Mouse (Mus musculus): ENCODE measurements around the gene 2810408A11Rik. TPM values are rescaled to one million over a fixed set of nuclear protein-coding genes. Genes with fewer than 3 reads are reported as not detected.
A peak's percentile ranks its signal among the peaks of the same experiment; 100 is the strongest.

The 2810408A11Rik gene
- polyA plus RNA-seq, 1 experiment from 2014 or later: 5.3 TPM

DNA sequence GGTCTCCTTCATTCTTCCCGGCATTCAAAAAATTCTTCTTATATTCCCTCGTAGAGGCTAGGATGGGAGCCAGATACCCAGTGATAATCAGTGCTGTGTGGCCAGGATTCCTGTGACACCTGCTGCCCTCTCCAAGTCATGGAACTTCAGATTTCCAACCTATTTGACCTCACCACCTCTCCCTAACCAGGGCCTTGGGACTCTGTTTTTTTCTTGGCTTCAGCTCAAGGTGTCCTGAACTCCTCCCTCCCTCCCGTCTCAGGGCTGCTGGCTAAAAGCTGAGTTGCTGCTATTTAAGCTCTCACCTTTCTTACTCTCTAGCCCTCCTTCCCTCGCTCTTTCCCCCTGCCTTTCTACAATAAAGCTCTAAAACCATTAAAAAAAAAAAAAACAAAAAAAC is 917 bp downstream of the 2810408A11Rik start:
- WGBS (ENCODE audit: insufficient replicate concordance): 26% methylated on average over 4 of the region's 4 CpGs
- Histone ChIP-seq H3K4me3 (ENCODE audit: low read depth, low read length) (peak overlapping the region; percentile 96; the same call in 1 of the 2 replicates), H3K9me3 (replicated peaks; ENCODE audit: control insufficient read depth, low read length) (no peaks in the 10 kb centered on the region), H3K27ac (ENCODE audit: low read depth, low read length) (no peak overlapping the region), H3K4me2 (peak overlapping the region; percentile 93), H3K36me3 (ENCODE audit: control insufficient read depth, insufficient read depth, low read length) (peaks cover 10% of the 10 kb centered on the region), H3K9ac (ENCODE audit: low read depth, low read length) (peak overlapping the region; percentile 88), H3K27me3 (ENCODE audit: control insufficient read depth, insufficient read depth, low read length) (no peaks in the 10 kb centered on the region), H3K4me1 (ENCODE audit: control insufficient read depth, insufficient read depth, low read length) (peaks cover 27% of the 10 kb centered on the region)
- no peak for ATAC-seq (replicated peaks; ENCODE audit: insufficient number of reproducible peaks, low FRiP score, low TSS enrichment)

DNA sequence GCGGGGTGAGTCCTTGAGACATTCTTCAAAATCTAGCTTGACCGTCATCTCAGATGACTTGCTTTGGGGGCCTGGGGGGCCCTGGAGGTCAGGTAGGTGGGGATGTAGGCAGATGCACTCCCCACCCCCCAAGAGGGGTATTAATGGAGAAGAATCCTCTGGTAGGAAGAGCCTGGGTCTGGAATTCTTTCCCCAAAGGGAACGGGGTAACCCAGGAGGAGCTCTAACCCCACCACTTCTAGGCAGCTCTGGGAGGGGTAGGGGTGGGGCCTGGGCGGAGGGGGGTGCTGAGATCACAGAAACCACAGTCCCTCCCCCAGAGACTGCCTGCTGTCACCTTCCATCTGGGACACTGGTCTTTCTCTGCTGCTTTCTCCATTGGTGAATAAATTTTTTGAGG is 5.5 kb downstream of the 2810408A11Rik start, which contains the start of gene Acap1:
Gene Acap1 (minus strand): TSS at position 249 of the 400 bp plus-strand sequence.
- H3K36me3 ChIP-seq (ENCODE audit: control insufficient read depth, insufficient read depth, low read length): no peaks in the 10 kb centered on the region
- no peak within 1 kb of the TSS for H3K4me2 ChIP-seq
- no peak within 1 kb of the TSS for H3K9ac ChIP-seq (ENCODE audit: low read depth, low read length)
- H3K4me3 ChIP-seq (ENCODE audit: low read depth, low read length): no peak within 1 kb of the TSS
- peaks cover 31% of the 10 kb centered on the region for H3K4me1 ChIP-seq (ENCODE audit: control insufficient read depth, insufficient read depth, low read length)
- 68% methylated on average over 4 of the region's 4 CpGs for WGBS (ENCODE audit: insufficient replicate concordance)
- H3K27ac ChIP-seq (ENCODE audit: low read depth, low read length): 0 out of 2 replicates have a peak within 1 kb of the TSS, but pooled peaks have one; percentile 2
- H3K27me3 ChIP-seq (ENCODE audit: control insufficient read depth, insufficient read depth, low read length): no peaks in the 10 kb centered on the region
- H3K9me3 ChIP-seq (replicated peaks; ENCODE audit: control insufficient read depth, low read length): no peaks in the 10 kb centered on the region
- no peak for ATAC-seq (replicated peaks; ENCODE audit: insufficient number of reproducible peaks, low FRiP score, low TSS enrichment)

DNA sequence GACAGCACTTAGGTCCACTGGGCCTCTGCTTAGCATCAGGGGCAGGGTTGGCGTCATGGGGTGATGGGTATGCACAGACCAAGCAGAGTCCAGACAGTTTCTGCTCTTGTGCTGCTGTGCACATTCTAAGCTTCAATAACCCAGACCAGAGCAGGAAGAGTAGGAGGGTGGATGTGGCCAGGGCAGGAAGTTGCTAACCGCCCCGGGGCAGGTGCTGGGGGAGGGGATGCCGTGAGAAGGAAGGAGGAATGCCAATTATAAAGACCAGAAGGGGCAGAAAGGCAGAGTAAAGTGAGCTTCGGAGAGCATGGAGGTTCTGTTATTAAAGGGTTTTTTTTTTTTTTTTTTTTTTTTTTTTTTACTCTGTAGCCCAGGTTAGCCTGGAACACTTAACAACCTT is 6.1 kb downstream of the 2810408A11Rik start:
- no peak overlapping the region for H3K4me3 ChIP-seq (ENCODE audit: low read depth, low read length)
- H3K27ac ChIP-seq (ENCODE audit: low read depth, low read length): 0 out of 2 replicates have a peak overlapping the region, but pooled peaks have one; percentile 2
- H3K27me3 ChIP-seq (ENCODE audit: control insufficient read depth, insufficient read depth, low read length): no peaks in the 10 kb centered on the region
- no peaks in the 10 kb centered on the region for H3K9me3 ChIP-seq (replicated peaks; ENCODE audit: control insufficient read depth, low read length)
- no peaks in the 10 kb centered on the region for H3K36me3 ChIP-seq (ENCODE audit: control insufficient read depth, insufficient read depth, low read length)
- H3K4me1 ChIP-seq (ENCODE audit: control insufficient read depth, insufficient read depth, low read length): peaks cover 34% of the 10 kb centered on the region
- ATAC-seq (replicated peaks; ENCODE audit: insufficient number of reproducible peaks, low FRiP score, low TSS enrichment): no peak
- 71% methylated on average over 5 of the region's 5 CpGs for WGBS (ENCODE audit: insufficient replicate concordance)
- no peak overlapping the region for H3K4me2 ChIP-seq
- H3K9ac ChIP-seq (ENCODE audit: low read depth, low read length): no peak overlapping the region

DNA sequence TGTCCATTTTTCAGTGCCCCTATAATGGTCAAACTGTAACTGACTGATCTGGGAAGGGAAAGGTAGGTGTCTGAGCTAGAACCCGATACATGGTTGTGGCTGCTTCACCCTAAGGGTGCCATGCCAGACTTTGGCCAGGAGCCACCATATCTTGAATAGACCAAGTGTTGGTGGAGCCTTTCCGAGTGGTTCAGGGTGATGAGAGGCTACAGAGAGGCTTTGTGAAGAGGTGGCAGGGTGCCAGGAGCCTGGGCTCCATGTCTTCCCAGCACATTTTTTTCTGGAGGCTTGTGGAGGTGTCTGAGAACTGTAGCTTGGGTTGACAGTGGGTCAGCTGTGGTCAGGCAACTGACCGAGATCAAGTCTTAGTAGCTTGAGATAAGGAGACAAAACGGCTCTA is 9.3 kb downstream of the 2810408A11Rik start:
- H3K4me3 ChIP-seq (ENCODE audit: low read depth, low read length): no peak overlapping the region
- H3K9ac ChIP-seq (ENCODE audit: low read depth, low read length): no peak overlapping the region
- WGBS (ENCODE audit: insufficient replicate concordance): 39% methylated on average over 4 of the region's 4 CpGs
- no peaks in the 10 kb centered on the region for H3K36me3 ChIP-seq (ENCODE audit: control insufficient read depth, insufficient read depth, low read length)
- H3K9me3 ChIP-seq (replicated peaks; ENCODE audit: control insufficient read depth, low read length): no peaks in the 10 kb centered on the region
- no peaks in the 10 kb centered on the region for H3K27me3 ChIP-seq (ENCODE audit: control insufficient read depth, insufficient read depth, low read length)
- 0 out of 2 replicates have a peak overlapping the region, but pooled peaks have one; percentile 6 for H3K4me2 ChIP-seq
- ATAC-seq (replicated peaks; ENCODE audit: insufficient number of reproducible peaks, low FRiP score, low TSS enrichment): no peak
- no peak overlapping the region for H3K27ac ChIP-seq (ENCODE audit: low read depth, low read length)
- H3K4me1 ChIP-seq (ENCODE audit: control insufficient read depth, insufficient read depth, low read length): peaks cover 24% of the 10 kb centered on the region

DNA sequence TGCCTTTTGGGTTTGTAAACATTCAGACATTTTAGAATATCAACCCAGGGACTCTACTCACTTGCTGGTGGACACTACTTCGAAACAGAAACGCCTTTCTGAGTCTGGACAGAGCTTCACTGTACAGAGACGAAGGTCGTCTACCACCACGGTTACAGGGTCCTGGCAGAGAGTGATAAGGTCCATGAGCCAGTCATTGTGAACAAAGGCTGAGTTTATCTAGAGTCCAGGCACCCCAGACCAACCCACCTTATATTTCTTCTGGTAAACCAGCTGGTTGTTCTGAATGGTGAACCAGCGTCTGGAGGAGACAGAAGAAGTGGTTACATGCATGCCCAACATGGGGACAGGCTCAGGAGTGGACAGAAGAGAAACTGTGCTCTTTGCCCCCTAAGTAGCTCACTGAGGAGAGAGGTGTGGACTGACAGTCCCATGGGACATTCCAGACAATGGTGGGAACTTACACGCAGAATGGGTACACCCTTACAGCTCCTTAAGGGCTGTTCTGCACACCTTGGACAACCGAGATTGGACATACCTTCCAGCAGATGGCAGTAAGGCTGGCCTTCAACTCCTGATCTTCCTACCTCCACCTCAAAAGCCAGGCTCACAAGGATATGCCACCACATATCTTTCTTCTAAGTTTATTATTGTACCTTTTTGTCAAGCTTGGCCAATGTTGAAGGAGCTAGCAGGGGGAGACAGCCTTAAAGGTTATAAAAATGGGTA is 13.7 kb downstream of the 2810408A11Rik start:
- Histone ChIP-seq H3K4me1 (ENCODE audit: control insufficient read depth, insufficient read depth, low read length) (peaks cover 38% of the 10 kb centered on the region), H3K27ac (ENCODE audit: low read depth, low read length) (peak overlapping the region; percentile 88), H3K9me3 (replicated peaks; ENCODE audit: control insufficient read depth, low read length) (no peaks in the 10 kb centered on the region), H3K27me3 (ENCODE audit: control insufficient read depth, insufficient read depth, low read length) (no peaks in the 10 kb centered on the region), H3K9ac (ENCODE audit: low read depth, low read length) (0 out of 2 replicates have a peak overlapping the region, but pooled peaks have one; percentile 22), H3K4me2 (peak overlapping the region; percentile 40), H3K4me3 (ENCODE audit: low read depth, low read length) (no peak overlapping the region), H3K36me3 (ENCODE audit: control insufficient read depth, insufficient read depth, low read length) (no peaks in the 10 kb centered on the region)
- peak; percentile 73; the same call in 1 of the 2 replicates for ATAC-seq (replicated peaks; ENCODE audit: insufficient number of reproducible peaks, low FRiP score, low TSS enrichment)
- 45% methylated on average over 8 of the region's 8 CpGs for WGBS (ENCODE audit: insufficient replicate concordance)

DNA sequence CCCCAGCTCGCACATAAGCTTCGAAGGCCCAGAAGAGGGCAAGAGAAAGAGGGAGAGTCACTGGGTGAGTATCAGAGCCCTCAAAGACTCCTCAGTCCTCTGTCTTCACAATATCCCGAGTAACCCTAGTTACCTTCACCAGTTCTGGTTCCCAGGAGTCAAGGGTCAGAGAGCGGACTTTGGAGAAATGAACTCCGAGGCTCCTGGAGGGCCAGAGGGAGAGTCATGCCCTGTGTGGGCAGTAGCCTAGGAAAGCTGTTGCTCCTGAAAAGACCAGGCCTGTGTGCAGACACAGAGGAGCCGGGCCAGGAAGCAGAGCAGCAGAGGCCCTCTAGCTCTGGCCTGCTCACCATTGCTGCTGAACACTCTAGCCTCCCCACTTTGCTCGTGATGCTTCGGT is 16.1 kb downstream of the 2810408A11Rik start:
- ATAC-seq (replicated peaks; ENCODE audit: insufficient number of reproducible peaks, low FRiP score, low TSS enrichment): no peak
- Histone ChIP-seq H3K4me1 (ENCODE audit: control insufficient read depth, insufficient read depth, low read length) (peaks cover 30% of the 10 kb centered on the region), H3K4me2 (peak overlapping the region; percentile 27; the same call in 1 of the 2 replicates), H3K27me3 (ENCODE audit: control insufficient read depth, insufficient read depth, low read length) (no peaks in the 10 kb centered on the region), H3K27ac (ENCODE audit: low read depth, low read length) (peak overlapping the region; percentile 35; the same call in 1 of the 2 replicates), H3K36me3 (ENCODE audit: control insufficient read depth, insufficient read depth, low read length) (no peaks in the 10 kb centered on the region), H3K4me3 (ENCODE audit: low read depth, low read length) (no peak overlapping the region), H3K9ac (ENCODE audit: low read depth, low read length) (peak overlapping the region; percentile 40; the same call in 1 of the 2 replicates), H3K9me3 (replicated peaks; ENCODE audit: control insufficient read depth, low read length) (no peaks in the 10 kb centered on the region)
- WGBS (ENCODE audit: insufficient replicate concordance): 77% methylated on average over 8 of the region's 8 CpGs

DNA sequence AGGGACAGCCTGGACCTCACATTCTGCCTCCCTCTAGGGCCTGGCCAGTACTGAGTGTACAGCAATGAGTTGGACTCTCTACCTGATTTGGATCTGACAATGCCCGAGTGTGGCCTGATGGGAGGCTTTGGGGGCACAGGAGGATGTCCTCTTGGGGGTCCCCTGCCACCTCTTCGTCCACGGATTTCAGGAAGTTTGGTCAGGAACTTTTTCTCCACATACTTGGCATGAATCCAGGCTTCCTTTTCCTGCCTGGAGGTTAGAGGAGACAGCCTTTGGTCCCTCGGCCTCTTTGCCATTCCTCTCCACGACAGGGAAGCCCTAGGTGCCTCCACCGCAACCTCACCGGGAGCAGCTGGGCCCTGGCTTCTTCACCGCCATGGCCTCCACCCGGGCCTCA is 16.5 kb downstream of the 2810408A11Rik start:
- H3K36me3 ChIP-seq (ENCODE audit: control insufficient read depth, insufficient read depth, low read length): no peaks in the 10 kb centered on the region
- ATAC-seq (replicated peaks; ENCODE audit: insufficient number of reproducible peaks, low FRiP score, low TSS enrichment): no peak
- peak overlapping the region; percentile 35; the same call in 1 of the 2 replicates for H3K27ac ChIP-seq (ENCODE audit: low read depth, low read length)
- H3K4me3 ChIP-seq (ENCODE audit: low read depth, low read length): no peak overlapping the region
- H3K4me1 ChIP-seq (ENCODE audit: control insufficient read depth, insufficient read depth, low read length): peaks cover 32% of the 10 kb centered on the region
- H3K27me3 ChIP-seq (ENCODE audit: control insufficient read depth, insufficient read depth, low read length): no peaks in the 10 kb centered on the region
- H3K9ac ChIP-seq (ENCODE audit: low read depth, low read length): 0 out of 2 replicates have a peak overlapping the region, but pooled peaks have one; percentile 40
- peak overlapping the region; percentile 27; the same call in 1 of the 2 replicates for H3K4me2 ChIP-seq
- WGBS (ENCODE audit: insufficient replicate concordance): 60% methylated on average over 9 of the region's 9 CpGs
- H3K9me3 ChIP-seq (replicated peaks; ENCODE audit: control insufficient read depth, low read length): no peaks in the 10 kb centered on the region

DNA sequence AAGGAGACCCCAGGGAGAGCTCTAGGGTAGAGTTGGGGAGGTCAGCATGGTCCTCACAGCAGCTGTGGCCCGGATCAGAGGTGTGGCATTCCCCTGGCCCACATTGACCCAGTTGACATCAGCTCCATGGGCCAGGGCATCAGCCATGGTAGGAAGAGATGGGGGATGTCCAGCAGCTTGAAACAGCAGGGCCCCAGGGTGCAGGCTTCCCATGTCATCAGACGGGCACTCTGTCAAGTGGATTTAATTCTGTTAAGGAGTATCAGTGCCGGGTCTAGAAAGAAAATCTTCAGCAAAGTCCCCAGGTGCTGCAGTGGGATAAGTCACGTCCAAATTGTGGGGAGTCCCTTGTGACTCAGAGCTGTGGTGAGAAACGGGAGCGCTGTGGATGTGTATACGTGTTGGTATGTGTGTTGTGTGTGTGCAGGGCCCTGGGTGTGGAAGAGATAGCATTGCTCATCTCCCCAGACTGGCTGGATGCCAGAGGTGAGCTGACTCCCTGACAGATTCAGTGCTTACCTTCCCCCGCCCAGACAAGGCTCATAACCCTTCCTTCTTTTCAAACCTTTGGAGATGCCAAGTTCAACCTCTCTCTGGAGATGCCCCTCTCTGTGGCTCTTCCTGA is 17.1 kb downstream of the 2810408A11Rik start:
- no peak overlapping the region for H3K9ac ChIP-seq (ENCODE audit: low read depth, low read length)
- H3K27ac ChIP-seq (ENCODE audit: low read depth, low read length): no peak overlapping the region
- peak overlapping the region; percentile 27; the same call in 1 of the 2 replicates for H3K4me2 ChIP-seq
- no peaks in the 10 kb centered on the region for H3K27me3 ChIP-seq (ENCODE audit: control insufficient read depth, insufficient read depth, low read length)
- no peak overlapping the region for H3K4me3 ChIP-seq (ENCODE audit: low read depth, low read length)
- ATAC-seq (replicated peaks; ENCODE audit: insufficient number of reproducible peaks, low FRiP score, low TSS enrichment): no peak
- no peaks in the 10 kb centered on the region for H3K36me3 ChIP-seq (ENCODE audit: control insufficient read depth, insufficient read depth, low read length)
- peaks cover 36% of the 10 kb centered on the region for H3K4me1 ChIP-seq (ENCODE audit: control insufficient read depth, insufficient read depth, low read length)
- no peaks in the 10 kb centered on the region for H3K9me3 ChIP-seq (replicated peaks; ENCODE audit: control insufficient read depth, low read length)
- 84% methylated on average over 8 of the region's 8 CpGs for WGBS (ENCODE audit: insufficient replicate concordance)
